Mouse (Mus musculus) bone marrow macrophage, adult 2 months (primary cell): ENCODE data around the gene Etl4. TPM values are rescaled to one million over a fixed set of nuclear protein-coding genes. Genes with fewer than 3 reads are reported as not detected.

Source experiments
- H3K27ac ChIP-seq: 2 replicates; pipeline ENCODE4 v1.5.1; 2012; ENCODE audit warnings: low read depth, low read length; ENCODE audit not compliant: insufficient read depth
- H3K4me1 ChIP-seq: 2 replicates; pipeline ENCODE4 v1.6.1; 2012; ENCODE audit warnings: low read length; ENCODE audit not compliant: control insufficient read depth, insufficient read depth
- H3K4me3 ChIP-seq: 2 replicates; pipeline ENCODE4 v1.5.1; 2012; ENCODE audit warnings: mild to moderate bottlenecking, low read length, moderate library complexity; ENCODE audit not compliant: insufficient read depth
- CTCF ChIP-seq: IDR thresholded peaks from 2 replicates; pipeline ENCODE4 v1.5.1; 2012; ENCODE audit warnings: low read depth, mild to moderate bottlenecking, low read length, moderate library complexity
- POLR2A ChIP-seq: IDR thresholded peaks from 2 replicates; pipeline ENCODE4 v1.6.1; 2012; ENCODE audit warnings: mild to moderate bottlenecking, low read depth, low read length, borderline replicate concordance
- polyA plus RNA-seq: library from polyadenylated mRNA; stranded (reverse); fragments of >200 nt; gene quantifications from 2 replicates; pipeline ENCODE4 v1.2.4, GENCODE M21; 2012; ENCODE audit not compliant: missing spikeins, insufficient read depth, insufficient read length

Etl4 gene
- polyA plus RNA-seq, 1 experiment, result 7.3 TPM

- TF ChIP-seq POLR2A (no peak), CTCF (no peak)
- 0 out of 2 replicates have a peak, but pooled peaks cover 2% of the 10 kb centered on the region for H3K4me1 ChIP-seq
- H3K4me3 ChIP-seq, result no peak overlapping the region
- no peak overlapping the region for H3K27ac ChIP-seq
Observed at GRCm38 (mm10) chr2:20818226-20818625, 908.6 kb downstream of the Etl4 start.

- H3K4me1 ChIP-seq, result no peaks in the 10 kb centered on the region
- H3K4me3 ChIP-seq, result no peak overlapping the region
- no peak for TF ChIP-seq POLR2A
- TF ChIP-seq CTCF, result no peak
- no peak overlapping the region for H3K27ac ChIP-seq
Observed at GRCm38 (mm10) chr2:20826258-20826657, 916.7 kb downstream of the Etl4 start.

GRCm38 (mm10) chr2:20830882-20831281, 921.3 kb downstream of the Etl4 start:
- Histone ChIP-seq H3K27ac (no peak overlapping the region), H3K4me1 (no peaks in the 10 kb centered on the region), H3K4me3 (no peak overlapping the region)
- TF ChIP-seq POLR2A (no peak), CTCF (no peak)

DNA sequence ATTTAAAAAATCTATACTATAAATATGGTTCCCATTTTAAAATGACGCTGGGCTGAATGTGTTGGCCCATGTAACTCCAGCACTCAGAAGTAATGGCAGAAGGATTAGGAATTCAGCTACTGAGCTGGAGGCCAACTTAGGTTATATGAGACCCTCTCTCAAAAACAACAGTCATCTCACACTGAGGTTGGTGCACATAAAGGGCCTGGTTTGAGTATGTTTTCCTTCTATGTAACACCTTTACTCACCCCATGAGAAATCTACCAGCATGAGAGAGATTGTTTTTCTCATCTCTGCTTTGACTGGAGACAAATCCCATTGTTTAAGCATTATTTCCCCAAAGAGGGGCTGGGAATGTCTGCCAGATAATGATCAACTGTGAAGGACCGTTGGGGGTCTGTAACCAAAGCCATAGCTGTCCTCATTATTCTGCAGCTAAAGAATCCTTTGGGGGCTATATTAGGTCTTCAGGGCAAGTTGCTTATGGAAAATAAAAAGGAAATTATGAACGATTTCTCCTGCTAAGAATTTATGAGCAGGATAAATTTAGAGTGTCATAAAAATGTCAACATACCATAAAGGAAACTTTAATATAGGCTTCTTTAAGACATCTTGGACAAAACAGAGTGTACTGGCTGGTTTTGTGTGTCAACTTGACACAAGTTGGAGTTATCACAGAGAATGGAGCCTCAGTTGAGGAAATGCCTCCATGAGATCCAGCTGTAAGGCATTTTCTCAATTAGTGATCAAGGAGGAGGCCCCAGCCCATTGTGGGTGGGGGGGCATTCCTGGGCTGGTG, 922.2 kb downstream of the Etl4 start:
- H3K4me1 ChIP-seq, result no peaks in the 10 kb centered on the region
- TF ChIP-seq CTCF (no peak), POLR2A (no peak)

GRCm38 (mm10) chr2:20849346-20849745, 939.8 kb downstream of the Etl4 start:
- TF ChIP-seq CTCF, result no peak
- no peak for TF ChIP-seq POLR2A
- Histone ChIP-seq H3K4me3 (no peak overlapping the region), H3K27ac (no peak overlapping the region), H3K4me1 (no peaks in the 10 kb centered on the region)

More for the DNA sequence above, 922.2 kb downstream of the Etl4 start:
- Histone ChIP-seq H3K4me3 (no peak overlapping the region), H3K27ac (no peak overlapping the region)
